Mouse (Mus musculus) liver, adult 2 months (tissue): ENCODE measurements around the gene BC053393.

Experiments used
- CTCF ChIP-seq: fragments of 200-500 bp; IDR thresholded peaks from 2 replicates; pipeline ENCODE4 v1.5.1; 2011; ENCODE audit warnings: low read depth, low read length, control low read depth
- POLR2A ChIP-seq: fragments of 200-500 bp; IDR thresholded peaks from 2 replicates; pipeline ENCODE4 v1.6.1; 2011; ENCODE audit warnings: low read length, control low read depth; ENCODE audit not compliant: insufficient read depth; ENCODE audit errors: extremely low read depth

GRCm38 (mm10) chr11:46564671-46565070, 6.7 kb upstream of the BC053393 start:
- no peak for TF ChIP-seq CTCF
- no peak for TF ChIP-seq POLR2A
